Mouse (Mus musculus) kidney, embryonic 14.5 days (tissue): ENCODE measurements around the gene Hrk. TPM values are rescaled to one million over a fixed set of nuclear protein-coding genes. Genes with fewer than 3 reads are reported as not detected.
A peak's percentile ranks its signal among the peaks of the same experiment; 100 is the strongest.

Experiments used
- ATAC-seq: fragments of 200-750 bp; cut with Nextera tagmentation; 2 replicates; pipeline ENCODE4 v1.8.0; 2017; ENCODE audit warnings: moderate number of reproducible peaks, mild to moderate bottlenecking, moderate TSS enrichment, moderate library complexity; ENCODE audit not compliant: low FRiP score, low TSS enrichment
- H3K27ac ChIP-seq: fragments of 300-500 bp; sonication (generic); 2 replicates; pipeline ENCODE4 v1.5.1; 2014; ENCODE audit warnings: low read depth, mild to moderate bottlenecking, low read length, moderate library complexity, mixed read lengths
- H3K27me3 ChIP-seq: fragments of 300-500 bp; sonication (generic); 2 replicates; pipeline ENCODE4 v1.6.1; 2014; ENCODE audit warnings: mild to moderate bottlenecking, low read length; ENCODE audit not compliant: control insufficient read depth, insufficient read depth
- H3K36me3 ChIP-seq: fragments of 300-500 bp; sonication (generic); 2 replicates; pipeline ENCODE4 v1.6.1; 2014; ENCODE audit warnings: low read length, mixed read lengths; ENCODE audit not compliant: control insufficient read depth, insufficient read depth
- H3K4me1 ChIP-seq: fragments of 300-500 bp; sonication (generic); 2 replicates; pipeline ENCODE4 v1.6.1; 2014; ENCODE audit warnings: low read length, mixed read lengths; ENCODE audit not compliant: control insufficient read depth, insufficient read depth
- H3K4me2 ChIP-seq: fragments of 300-500 bp; sonication (generic); replicated peaks from 2 replicates; pipeline ENCODE4 v1.6.1; 2014; ENCODE audit warnings: low read depth, mild to moderate bottlenecking, low read length
- H3K4me3 ChIP-seq: fragments of 300-500 bp; sonication (generic); 2 replicates; pipeline ENCODE4 v1.5.1; 2014; ENCODE audit warnings: mild to moderate bottlenecking, low read length
- H3K9ac ChIP-seq: fragments of 300-500 bp; sonication (generic); 2 replicates; pipeline ENCODE4 v1.6.1; 2014; ENCODE audit warnings: low read depth, mild to moderate bottlenecking, low read length, moderate library complexity
- H3K9me3 ChIP-seq: fragments of 300-500 bp; sonication (generic); 2 replicates; pipeline ENCODE4 v1.6.1; 2016; ENCODE audit warnings: low read length; ENCODE audit not compliant: control insufficient read depth
- WGBS: fragments of 180-500 bp; shearing (Covaris S2); extraction: QIAGEN DNeasy Blood & Tissue Kit; methylation state at CpG from one replicate; pipeline ENCODE4 v1.1.7; 2014; 5-methylcytosine and 5-hydroxymethylcytosine counted together
- polyA plus RNA-seq: library from polyadenylated mRNA; unstranded; fragments of >200 nt; fragmentation: Nextera tagmentation; extraction: Ambion mirVana; gene quantifications from 2 replicates; pipeline ENCODE4 v1.2.1, GENCODE M21; 2014

Hrk gene
- polyA plus RNA-seq, 1 experiment from 2014 or later: 0.04 TPM

- no peak overlapping the region for H3K27ac ChIP-seq
- H3K4me2 ChIP-seq: no peak overlapping the region
- no peaks in the 10 kb centered on the region for H3K9me3 ChIP-seq
- no peaks in the 10 kb centered on the region for H3K27me3 ChIP-seq
- no peak overlapping the region for H3K4me3 ChIP-seq
- no peak for ATAC-seq
- H3K36me3 ChIP-seq: peaks cover 21% of the 10 kb centered on the region
- 68% methylated on average over 5 of the region's 5 CpGs for WGBS
- H3K9ac ChIP-seq: no peak overlapping the region
- H3K4me1 ChIP-seq: no peaks in the 10 kb centered on the region
These were observed 28.1 kb upstream of the Hrk start for GRCm38 (mm10) chr5:118136391-118136790.

- no peak for ATAC-seq
- no peak overlapping the region for H3K4me2 ChIP-seq
- 91% methylated on average over 8 of the region's 8 CpGs for WGBS
These were observed 24.8 kb upstream of the Hrk start for GRCm38 (mm10) chr5:118139630-118140029.

GRCm38 (mm10) chr5:118142471-118142870 is 22.0 kb upstream of the Hrk start:
- Histone ChIP-seq H3K36me3 (peaks cover 30% of the 10 kb centered on the region), H3K27me3 (no peaks in the 10 kb centered on the region), H3K9me3 (no peaks in the 10 kb centered on the region), H3K4me3 (no peak overlapping the region), H3K27ac (no peak overlapping the region), H3K4me1 (no peaks in the 10 kb centered on the region; the same call in none of the 2 replicates), H3K4me2 (no peak overlapping the region), H3K9ac (no peak overlapping the region)
- 75% methylated on average over 8 of the region's 8 CpGs for whole genome bisulfite sequencing
- ATAC-seq: no peak

More at GRCm38 (mm10) chr5:118139630-118140029, 24.8 kb upstream of the Hrk start:
- Histone ChIP-seq H3K36me3 (peaks cover 32% of the 10 kb centered on the region), H3K9ac (no peak overlapping the region), H3K27me3 (no peaks in the 10 kb centered on the region), H3K9me3 (no peaks in the 10 kb centered on the region), H3K27ac (no peak overlapping the region), H3K4me3 (no peak overlapping the region), H3K4me1 (no peaks in the 10 kb centered on the region; the same call in 1 of the 2 replicates)

DNA sequence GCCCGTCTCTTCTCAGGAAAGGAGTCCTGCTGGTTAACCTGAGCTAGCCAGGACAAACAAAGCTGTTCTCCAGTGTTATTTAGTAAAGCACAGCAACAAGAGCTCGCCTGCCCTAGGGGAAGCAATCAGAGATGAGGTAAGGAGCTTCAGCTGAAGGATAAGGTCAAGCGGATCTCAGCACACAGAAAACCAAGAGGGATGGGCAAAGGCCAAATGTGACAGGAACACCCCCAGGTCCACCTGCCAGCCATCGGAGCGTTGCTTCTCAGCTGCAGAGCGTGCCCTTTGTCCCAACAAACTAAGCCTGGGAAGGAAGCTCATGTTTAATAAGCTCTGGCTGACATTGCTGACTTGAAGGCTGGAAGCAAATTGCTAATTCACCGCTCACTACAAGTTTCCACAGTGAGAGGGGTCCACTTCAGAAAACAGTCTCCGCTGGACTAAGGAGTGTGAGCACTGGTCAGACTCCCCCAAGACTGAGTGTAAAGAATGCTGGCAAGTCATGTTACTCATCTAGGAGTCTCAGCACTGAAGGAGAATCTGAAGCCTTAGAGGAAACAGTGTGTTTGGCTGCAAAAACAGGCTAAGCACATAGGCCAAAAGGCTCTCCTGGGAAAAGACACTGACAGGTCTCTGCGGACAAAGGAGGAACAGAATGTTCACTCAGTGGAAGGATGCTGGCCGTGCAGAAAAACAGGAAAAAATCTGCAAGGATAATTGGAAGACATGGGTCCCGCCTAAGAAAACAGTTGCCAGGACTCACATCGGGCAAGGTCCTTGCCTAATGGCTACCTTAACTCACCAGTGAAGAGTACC is 21.0 kb upstream of the Hrk start:
- 54% methylated on average over 12 of the region's 12 CpGs for WGBS
- Histone ChIP-seq H3K9ac (no peak overlapping the region), H3K36me3 (peaks cover 28% of the 10 kb centered on the region), H3K27ac (peak overlapping the region; percentile 60; the same call in 1 of the 2 replicates), H3K4me1 (no peaks in the 10 kb centered on the region; the same call in none of the 2 replicates), H3K9me3 (no peaks in the 10 kb centered on the region), H3K4me3 (no peak overlapping the region), H3K4me2 (no peak overlapping the region), H3K27me3 (no peaks in the 10 kb centered on the region)
- no peak for ATAC-seq

DNA sequence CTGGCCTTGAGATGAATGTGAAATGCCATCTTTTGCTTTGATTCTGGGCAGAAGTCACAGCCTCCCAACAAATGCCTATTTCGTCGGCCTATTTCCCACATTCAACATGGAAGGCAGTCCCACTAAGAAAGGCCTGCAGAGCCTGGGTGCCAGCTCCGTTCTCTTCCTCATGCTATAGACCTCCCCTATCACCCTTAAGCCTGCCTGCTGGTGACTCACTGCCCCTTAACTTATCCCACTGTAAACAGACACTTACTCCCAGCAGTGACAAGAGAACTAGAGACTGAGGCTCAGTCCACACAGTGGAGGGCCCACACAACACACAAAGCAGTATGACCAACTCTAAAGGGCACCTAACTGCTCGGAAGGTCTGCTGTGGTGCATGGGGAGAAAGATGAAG is 20.1 kb upstream of the Hrk start:
- 79% methylated on average over 4 of the region's 4 CpGs for WGBS

DNA sequence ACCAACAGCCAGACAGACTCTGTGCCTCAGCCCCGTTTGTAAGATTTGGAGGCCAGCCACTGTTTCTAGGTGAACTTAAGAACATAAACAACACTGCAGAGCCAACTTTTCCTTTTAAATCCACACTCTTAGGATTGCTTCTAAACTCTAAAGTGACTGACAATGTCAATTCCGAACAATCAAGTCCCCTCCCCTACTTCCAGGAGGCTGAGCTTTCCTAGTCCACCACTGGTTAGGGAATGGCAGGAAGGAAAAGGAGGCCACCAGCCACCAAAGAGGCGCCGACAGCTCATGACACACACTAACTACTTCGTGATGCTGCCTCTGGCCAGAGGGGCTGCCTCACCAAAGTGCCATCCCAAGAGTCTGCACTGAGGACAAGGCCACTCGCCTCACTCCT is 19.7 kb upstream of the Hrk start:
- 85% methylated on average over 6 of the region's 6 CpGs for WGBS
- no peak for ATAC-seq
- Histone ChIP-seq H3K27ac (peak overlapping the region; percentile 3; the same call in 1 of the 2 replicates), H3K4me1 (no peaks in the 10 kb centered on the region; the same call in none of the 2 replicates), H3K9ac (no peak overlapping the region), H3K4me2 (no peak overlapping the region), H3K9me3 (no peaks in the 10 kb centered on the region), H3K36me3 (peaks cover 28% of the 10 kb centered on the region), H3K4me3 (no peak overlapping the region), H3K27me3 (no peaks in the 10 kb centered on the region)

More for the DNA sequence above, 20.1 kb upstream of the Hrk start:
- Histone ChIP-seq H3K9ac (no peak overlapping the region), H3K4me2 (no peak overlapping the region), H3K9me3 (no peaks in the 10 kb centered on the region), H3K36me3 (peaks cover 28% of the 10 kb centered on the region), H3K4me1 (no peaks in the 10 kb centered on the region; the same call in none of the 2 replicates), H3K27me3 (no peaks in the 10 kb centered on the region), H3K4me3 (no peak overlapping the region), H3K27ac (peak overlapping the region; percentile 3; the same call in 1 of the 2 replicates)
- no peak for ATAC-seq

GRCm38 (mm10) chr5:118145458-118145857 is 19.0 kb upstream of the Hrk start:
- H3K4me2 ChIP-seq: no peak overlapping the region
- no peaks in the 10 kb centered on the region for H3K9me3 ChIP-seq
- H3K27ac ChIP-seq: no peak overlapping the region
- no peak for ATAC-seq
- H3K36me3 ChIP-seq: peaks cover 23% of the 10 kb centered on the region
- 97% methylated on average over 3 of the region's 3 CpGs for WGBS
- H3K9ac ChIP-seq: no peak overlapping the region
- H3K4me1 ChIP-seq: no peaks in the 10 kb centered on the region; the same call in none of the 2 replicates
- no peak overlapping the region for H3K4me3 ChIP-seq
- no peaks in the 10 kb centered on the region for H3K27me3 ChIP-seq

- no peak overlapping the region for H3K27ac ChIP-seq
- H3K9me3 ChIP-seq: no peaks in the 10 kb centered on the region
- no peak for ATAC-seq
- WGBS: 61% methylated on average over 15 of the region's 15 CpGs
- peaks cover 16% of the 10 kb centered on the region; the same call in 1 of the 2 replicates for H3K36me3 ChIP-seq
- H3K4me1 ChIP-seq: no peaks in the 10 kb centered on the region; the same call in none of the 2 replicates
- H3K4me2 ChIP-seq: no peak overlapping the region
- no peak overlapping the region for H3K4me3 ChIP-seq
- no peaks in the 10 kb centered on the region for H3K27me3 ChIP-seq
- H3K9ac ChIP-seq: no peak overlapping the region
These were observed 18.3 kb upstream of the Hrk start for GRCm38 (mm10) chr5:118145999-118146679.

- H3K4me1 ChIP-seq: no peaks in the 10 kb centered on the region; the same call in none of the 2 replicates
- H3K4me3 ChIP-seq: no peak overlapping the region
- H3K4me2 ChIP-seq: no peak overlapping the region
- peaks cover 11% of the 10 kb centered on the region; the same call in 1 of the 2 replicates for H3K36me3 ChIP-seq
- no peaks in the 10 kb centered on the region for H3K27me3 ChIP-seq
- no peak overlapping the region for H3K27ac ChIP-seq
- H3K9ac ChIP-seq: no peak overlapping the region
- no peak for ATAC-seq
- 64% methylated on average over 10 of the region's 10 CpGs for WGBS
- no peaks in the 10 kb centered on the region for H3K9me3 ChIP-seq
These were observed 17.2 kb upstream of the Hrk start for GRCm38 (mm10) chr5:118147264-118147663.
